Mouse (Mus musculus): ENCODE measurements around the gene Col20a1. TPM values are rescaled to one million over a fixed set of nuclear protein-coding genes. Genes with fewer than 3 reads are reported as not detected.
A peak's percentile ranks its signal among the peaks of the same experiment; 100 is the strongest.

Col20a1 gene
- polyA plus RNA-seq, 1 experiment from 2014 or later, result 1.1 TPM

DNA sequence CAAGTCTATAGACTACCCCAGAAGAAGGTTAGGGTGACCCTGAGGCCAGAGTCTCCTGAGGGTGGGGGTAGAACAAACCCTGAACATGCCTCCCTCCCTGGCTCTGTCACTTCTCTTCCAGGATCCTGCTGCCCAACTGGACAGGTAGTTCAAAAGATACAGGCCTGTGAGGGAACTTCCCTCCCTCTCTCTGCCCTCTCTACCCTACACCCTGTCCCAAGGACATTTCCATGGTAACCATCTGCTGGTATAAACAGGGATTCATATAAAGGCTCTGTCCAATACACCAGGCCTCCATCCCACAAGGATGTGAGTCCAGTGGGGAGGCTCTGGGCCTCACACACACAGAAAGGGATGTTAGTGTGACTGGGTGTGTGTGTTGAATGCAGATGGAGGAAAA is 56.0 kb downstream of the Col20a1 start:
- H3K9ac ChIP-seq, result no peak overlapping the region
- ATAC-seq (ENCODE audit: insufficient read depth, low FRiP score, low read depth), result no peak
- no peak overlapping the region for H3K27ac ChIP-seq
- no peak overlapping the region for H3K4me2 ChIP-seq
- peaks cover 45% of the 10 kb centered on the region for H3K27me3 ChIP-seq (replicated peaks)
- no peak overlapping the region for H3K4me3 ChIP-seq (replicated peaks)
- no peaks in the 10 kb centered on the region for H3K36me3 ChIP-seq
- no peaks in the 10 kb centered on the region for H3K9me3 ChIP-seq
- H3K4me1 ChIP-seq, result peaks cover 18% of the 10 kb centered on the region; the same call in 1 of the 2 replicates

DNA sequence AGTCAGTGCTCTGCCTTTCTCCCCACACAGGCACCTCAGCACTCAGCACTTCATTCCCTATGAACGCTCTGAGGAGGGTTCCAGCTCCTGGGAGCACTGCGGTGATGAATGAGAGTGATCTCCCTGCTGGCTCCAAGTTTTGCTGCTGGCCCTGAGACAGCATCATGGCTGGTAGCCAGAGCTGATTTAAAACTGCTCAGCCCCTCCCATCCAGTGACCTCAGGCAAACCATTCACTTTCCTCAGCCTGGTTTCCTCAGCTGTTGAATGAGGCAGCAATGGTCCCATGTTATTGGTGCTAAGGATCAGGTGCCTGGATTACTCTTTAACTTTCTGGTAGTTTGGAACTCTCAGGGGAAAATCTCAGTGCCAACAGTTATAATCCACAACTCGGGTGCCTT is 57.1 kb downstream of the Col20a1 start, which contains the start of gene Chrna4:
Gene Chrna4, minus strand, starts transcription at position 110 of the 400 bp plus-strand sequence.
- ATAC-seq (ENCODE audit: insufficient read depth, low FRiP score, low read depth), result 0 out of 2 replicates have a peak, but pooled peaks have one; percentile 20
- H3K4me3 ChIP-seq (replicated peaks), result no peak within 1 kb of the TSS
- H3K4me2 ChIP-seq, result no peak within 1 kb of the TSS
- no peaks in the 10 kb centered on the region for H3K36me3 ChIP-seq
- no peaks in the 10 kb centered on the region for H3K9me3 ChIP-seq
- peaks cover 18% of the 10 kb centered on the region; the same call in 1 of the 2 replicates for H3K4me1 ChIP-seq
- peak within 1 kb of the TSS; percentile 31; the same call in 1 of the 2 replicates for H3K27ac ChIP-seq
- H3K9ac ChIP-seq, result no peak within 1 kb of the TSS
- 48% methylated on average over 3 of the region's 3 CpGs for WGBS
- H3K27me3 ChIP-seq (replicated peaks), result peaks cover 34% of the 10 kb centered on the region

DNA sequence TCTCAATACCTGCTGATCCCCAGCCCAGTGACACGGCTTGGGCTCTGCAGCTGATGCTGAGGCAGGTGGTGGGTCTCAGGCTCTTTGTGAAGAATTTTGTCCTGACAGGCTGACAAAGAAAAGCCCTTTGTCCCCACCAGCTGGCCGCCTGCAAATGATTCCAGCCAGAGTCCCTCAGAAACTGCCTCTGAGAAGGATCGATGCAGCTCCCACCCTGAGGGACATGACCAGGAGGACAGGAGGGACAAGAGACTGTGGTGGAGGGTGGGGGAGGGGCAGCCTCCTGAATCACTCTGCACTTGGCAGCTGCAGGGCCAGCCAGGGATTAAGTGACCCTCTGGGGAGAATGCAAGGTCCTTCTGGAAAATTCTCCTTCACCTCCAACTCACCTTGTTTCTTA is 57.7 kb downstream of the Col20a1 start:
- WGBS, result 16% methylated on average over 3 of the region's 3 CpGs
- ATAC-seq (ENCODE audit: insufficient read depth, low FRiP score, low read depth), result 0 out of 2 replicates have a peak, but pooled peaks have one; percentile 1
- Histone ChIP-seq H3K4me1 (peaks cover 15% of the 10 kb centered on the region; the same call in 1 of the 2 replicates), H3K27me3 (replicated peaks) (peaks cover 30% of the 10 kb centered on the region), H3K9me3 (no peaks in the 10 kb centered on the region), H3K9ac (no peak overlapping the region), H3K36me3 (no peaks in the 10 kb centered on the region), H3K4me2 (no peak overlapping the region), H3K4me3 (replicated peaks) (no peak overlapping the region), H3K27ac (peak overlapping the region; percentile 31; the same call in 1 of the 2 replicates)

DNA sequence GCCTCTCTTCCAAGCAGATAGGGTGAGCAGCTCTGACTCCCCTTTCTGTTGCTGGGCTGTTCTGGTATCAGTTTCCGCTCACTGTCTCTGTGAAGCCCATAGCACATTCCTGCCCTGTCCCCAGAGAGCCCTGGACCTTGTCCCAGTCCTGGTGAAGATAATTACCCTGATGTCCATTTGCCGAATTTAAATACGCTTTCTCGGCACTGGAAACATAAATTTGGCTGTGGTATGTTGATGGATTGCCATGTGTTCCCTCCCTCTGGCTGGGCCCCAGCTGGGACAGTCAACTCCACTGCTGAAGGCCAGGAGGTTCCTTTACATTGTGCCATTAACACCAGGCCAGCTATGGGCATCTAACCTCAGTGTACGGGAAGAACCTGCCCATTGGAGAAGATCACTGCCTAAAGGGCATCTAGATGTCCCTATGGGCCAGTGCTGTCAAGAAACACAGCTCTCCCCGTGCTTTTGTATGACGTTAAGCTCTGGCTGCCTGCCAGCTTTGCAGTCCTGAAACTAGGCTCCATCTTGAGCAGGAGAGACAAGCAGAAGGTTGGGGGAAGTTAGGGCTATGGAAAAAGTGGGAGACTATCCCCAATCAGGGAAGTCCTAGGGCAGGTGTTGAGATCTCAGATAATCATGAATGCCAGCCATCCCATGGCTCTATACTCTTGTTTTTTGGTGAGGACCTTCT is 62.1 kb downstream of the Col20a1 start:
- no peaks in the 10 kb centered on the region for H3K36me3 ChIP-seq
- 0 out of 2 replicates have a peak, but pooled peaks cover under 1% of the 10 kb centered on the region for H3K27me3 ChIP-seq (replicated peaks)
- no peak for ATAC-seq (ENCODE audit: insufficient read depth, low FRiP score, low read depth)
- 49% methylated on average over 7 of the region's 7 CpGs for WGBS
- H3K9me3 ChIP-seq, result no peaks in the 10 kb centered on the region
- no peak overlapping the region for H3K27ac ChIP-seq
- 0 out of 2 replicates have a peak, but pooled peaks cover under 1% of the 10 kb centered on the region for H3K4me1 ChIP-seq
- H3K9ac ChIP-seq, result no peak overlapping the region
- H3K4me2 ChIP-seq, result no peak overlapping the region
- H3K4me3 ChIP-seq (replicated peaks), result no peak overlapping the region

DNA sequence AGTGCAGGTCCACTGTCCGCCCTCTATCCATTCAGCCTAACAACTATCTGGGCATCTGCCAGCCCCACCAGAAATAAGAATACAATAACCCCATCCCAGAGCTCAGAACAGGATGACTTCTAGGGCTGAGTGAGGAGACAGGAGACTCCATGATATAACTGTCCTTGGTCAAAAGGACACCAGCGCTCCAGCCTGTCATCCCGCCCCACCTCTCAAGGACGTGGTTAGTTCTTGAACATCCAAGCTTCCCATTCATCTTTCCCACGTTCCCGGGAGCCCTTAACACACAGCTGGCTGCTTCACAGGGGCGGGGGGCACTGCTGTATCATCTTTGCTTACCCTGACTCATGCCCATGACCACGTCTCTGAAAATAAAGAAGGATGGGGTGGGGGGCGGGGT is 62.7 kb downstream of the Col20a1 start:
- WGBS, result 74% methylated on average over 9 of the region's 9 CpGs
- ATAC-seq (ENCODE audit: insufficient read depth, low FRiP score, low read depth), result no peak

DNA sequence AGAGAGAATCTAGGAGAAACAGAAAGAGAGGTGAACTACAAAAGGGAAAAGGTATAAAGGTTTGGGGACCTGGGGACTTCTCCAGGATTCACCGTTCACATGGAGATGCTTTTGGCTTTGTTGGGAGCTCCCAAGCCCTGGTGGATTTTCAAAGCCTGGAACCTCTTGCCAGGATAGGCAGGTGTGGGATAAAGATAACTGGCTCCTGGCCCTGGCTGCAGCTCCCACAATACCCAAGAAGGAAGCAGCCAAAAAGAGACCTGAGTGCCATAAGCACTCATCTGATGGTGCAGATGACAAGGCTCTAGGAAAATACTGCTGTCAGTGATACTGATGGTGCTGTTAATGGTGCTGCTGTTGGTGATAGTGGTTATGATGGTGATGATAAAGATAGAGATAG is 65.8 kb downstream of the Col20a1 start:
- Histone ChIP-seq H3K4me3 (replicated peaks) (no peak overlapping the region), H3K36me3 (no peaks in the 10 kb centered on the region), H3K27ac (no peak overlapping the region), H3K27me3 (replicated peaks) (no peaks in the 10 kb centered on the region), H3K4me1 (no peaks in the 10 kb centered on the region), H3K9ac (no peak overlapping the region), H3K9me3 (no peaks in the 10 kb centered on the region), H3K4me2 (no peak overlapping the region)
- WGBS, result 78% methylated on average over 1 of the region's 1 CpGs
- ATAC-seq (ENCODE audit: insufficient read depth, low FRiP score, low read depth), result no peak

More for the DNA sequence above, 62.7 kb downstream of the Col20a1 start:
- H3K27ac ChIP-seq, result no peak overlapping the region
- no peak overlapping the region for H3K9ac ChIP-seq
- no peak overlapping the region for H3K4me2 ChIP-seq
- H3K9me3 ChIP-seq, result no peaks in the 10 kb centered on the region
- no peaks in the 10 kb centered on the region for H3K27me3 ChIP-seq (replicated peaks)
- H3K36me3 ChIP-seq, result no peaks in the 10 kb centered on the region
- H3K4me3 ChIP-seq (replicated peaks), result no peak overlapping the region
- H3K4me1 ChIP-seq, result no peaks in the 10 kb centered on the region

DNA sequence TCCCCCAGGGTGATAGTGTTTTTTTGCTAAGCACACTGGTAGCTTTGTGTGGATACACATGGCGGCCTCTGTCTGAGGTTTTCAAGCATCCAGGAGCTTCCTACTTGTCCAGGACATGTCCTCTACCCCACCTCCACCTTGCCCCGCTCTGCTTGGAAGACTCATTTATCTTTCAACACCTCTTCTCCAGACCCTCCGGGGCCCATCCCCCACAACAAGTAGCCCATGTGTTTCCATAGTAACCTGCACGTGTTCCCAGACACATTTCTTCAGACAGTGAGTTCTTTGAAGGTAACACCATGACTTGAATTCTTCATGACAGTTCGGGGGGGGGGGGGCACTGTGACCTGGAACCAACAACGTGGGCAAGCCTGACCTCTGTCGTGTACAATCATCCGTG is 71.0 kb downstream of the Col20a1 start:
- 40% methylated on average over 8 of the region's 8 CpGs for WGBS
- no peaks in the 10 kb centered on the region for H3K9me3 ChIP-seq

DNA sequence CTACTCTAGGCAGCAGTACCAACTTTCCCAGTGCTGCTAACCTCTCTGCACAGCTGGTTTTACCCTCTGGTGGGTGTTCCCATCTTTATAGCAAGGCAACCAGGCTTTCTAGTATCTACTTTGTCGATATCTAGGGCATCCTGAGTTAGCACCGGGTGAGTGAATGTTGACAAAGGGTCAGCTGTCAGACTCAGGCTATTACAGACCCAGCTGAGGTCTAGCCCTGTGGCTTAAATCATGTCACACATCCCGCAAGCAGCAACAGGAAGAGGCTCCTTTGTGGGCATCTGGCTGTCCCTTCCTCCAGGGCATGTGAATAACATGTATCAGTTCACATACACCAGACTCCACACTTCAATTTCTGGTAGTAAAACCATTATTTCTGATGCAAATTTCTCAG is 71.9 kb downstream of the Col20a1 start:
- no peaks in the 10 kb centered on the region for H3K36me3 ChIP-seq
- H3K4me1 ChIP-seq, result no peaks in the 10 kb centered on the region
- no peaks in the 10 kb centered on the region for H3K27me3 ChIP-seq (replicated peaks)
- H3K4me2 ChIP-seq, result no peak overlapping the region
- H3K9ac ChIP-seq, result no peak overlapping the region
- H3K4me3 ChIP-seq (replicated peaks), result no peak overlapping the region
- WGBS, result 51% methylated on average over 3 of the region's 3 CpGs
- H3K27ac ChIP-seq, result no peak overlapping the region
- H3K9me3 ChIP-seq, result no peaks in the 10 kb centered on the region
- ATAC-seq (ENCODE audit: insufficient read depth, low FRiP score, low read depth), result no peak

More for the DNA sequence above, 71.0 kb downstream of the Col20a1 start:
- no peaks in the 10 kb centered on the region for H3K27me3 ChIP-seq (replicated peaks)
- H3K9ac ChIP-seq, result no peak overlapping the region
- H3K4me3 ChIP-seq (replicated peaks), result no peak overlapping the region
- H3K27ac ChIP-seq, result no peak overlapping the region
- no peaks in the 10 kb centered on the region for H3K4me1 ChIP-seq
- H3K4me2 ChIP-seq, result no peak overlapping the region
- no peak for ATAC-seq (ENCODE audit: insufficient read depth, low FRiP score, low read depth)
- no peaks in the 10 kb centered on the region for H3K36me3 ChIP-seq

DNA sequence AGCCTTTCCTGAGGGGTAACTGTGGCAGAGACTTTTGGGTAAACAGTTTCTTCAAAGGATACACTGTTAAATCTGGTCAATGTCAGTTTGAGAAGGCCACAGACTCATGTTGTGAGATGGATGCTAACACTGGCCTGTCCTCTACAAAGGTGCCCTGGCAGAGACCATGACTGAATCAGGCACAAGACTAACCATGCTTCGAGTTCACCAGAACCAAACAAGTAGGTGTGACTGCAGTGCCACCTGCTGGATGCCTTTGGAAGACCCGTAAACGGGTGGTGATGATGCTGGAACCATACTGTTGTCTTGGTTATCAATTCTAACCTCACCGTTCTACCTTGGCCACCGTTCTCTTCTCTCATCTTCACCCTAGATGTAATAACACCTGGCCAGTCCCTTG is 73.8 kb downstream of the Col20a1 start:
- H3K4me1 ChIP-seq, result no peaks in the 10 kb centered on the region
- H3K9ac ChIP-seq, result no peak overlapping the region
- H3K4me2 ChIP-seq, result no peak overlapping the region
- no peak overlapping the region for H3K27ac ChIP-seq
- no peak for ATAC-seq (ENCODE audit: insufficient read depth, low FRiP score, low read depth)
- no peaks in the 10 kb centered on the region for H3K27me3 ChIP-seq (replicated peaks)
- H3K4me3 ChIP-seq (replicated peaks), result no peak overlapping the region
- WGBS, result 18% methylated on average over 5 of the region's 5 CpGs
- H3K9me3 ChIP-seq, result no peaks in the 10 kb centered on the region
- H3K36me3 ChIP-seq, result no peaks in the 10 kb centered on the region

DNA sequence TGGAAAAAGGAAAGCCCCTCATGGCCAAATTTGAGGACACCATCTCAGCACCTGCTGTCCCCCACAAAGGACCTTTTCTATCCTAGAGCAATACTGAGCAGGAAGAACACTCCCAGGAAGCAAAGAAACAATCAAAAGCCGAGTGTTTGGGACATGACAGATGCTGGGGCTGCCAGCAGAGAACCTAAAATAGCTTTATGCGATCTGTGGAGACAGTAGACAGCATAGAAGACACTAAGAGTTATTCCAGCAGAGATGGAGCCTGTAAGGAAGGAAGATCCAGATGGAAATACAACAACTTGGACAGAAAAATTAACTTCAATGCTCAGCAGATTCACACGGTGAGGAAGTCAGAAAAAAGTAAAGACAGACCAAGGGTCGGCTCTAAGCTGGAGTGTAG is 79.5 kb downstream of the Col20a1 start:
- Histone ChIP-seq H3K27me3 (replicated peaks) (no peaks in the 10 kb centered on the region), H3K4me3 (replicated peaks) (no peak overlapping the region), H3K36me3 (no peaks in the 10 kb centered on the region), H3K9me3 (no peaks in the 10 kb centered on the region), H3K9ac (no peak overlapping the region), H3K4me1 (no peaks in the 10 kb centered on the region), H3K4me2 (no peak overlapping the region), H3K27ac (no peak overlapping the region)
- ATAC-seq (ENCODE audit: insufficient read depth, low FRiP score, low read depth), result no peak
- WGBS, result 32% methylated on average over 4 of the region's 4 CpGs

Data from stomach, embryonic 15.5 days (tissue).